Mouse (Mus musculus) Patski (cell line): ENCODE measurements around the gene Mslnl. TPM values are rescaled to one million over a fixed set of nuclear protein-coding genes. Genes with fewer than 3 reads are reported as not detected.
"Not testable (repeated sequence)": the region's sequence is repeated elsewhere in the genome, so short reads cannot be mapped to it uniquely, and the experiment has no call there.

Experiments
- ATAC-seq: fragments of 100-300 bp; one replicate; pipeline ENCODE4 v1.8.0; 2021
- CTCF ChIA-PET: fragments of 350-600 bp; sonication (Branson Sonifier 250); formaldehyde crosslinking; loops from one replicate; lab custom pipeline; 2022; ENCODE audit warnings: inconsistent platforms; lab: Charles Lee
- POLR2A ChIA-PET: fragments of 350-600 bp; sonication (Branson Sonifier 250); formaldehyde crosslinking; loops from one replicate; lab custom pipeline; 2022; ENCODE audit warnings: antibody characterized with exemption, inconsistent platforms; lab: Charles Lee
- DNase-seq: peaks from one replicate; pipeline ENCODE4 v3.0.0-alpha.2; 2011; ENCODE audit warnings: low read depth, low spot score
- H3K27me3 ChIP-seq: fragments of 371-371 bp; one replicate; pipeline ENCODE4 v1.5.1; 2021
- CTCF ChIP-seq: fragments of 100-300 bp; IDR thresholded peaks from one replicate; pipeline ENCODE4 v1.5.1; 2021
- in situ Hi-C: fragments of 300-500 bp; cut with MboI; formaldehyde crosslinking; loops from 3 replicates; pipeline ENCODE4 v1.11.1; 2018; ENCODE audit warnings: low pct_unique_long_range_greater_than_20kb, mixed read lengths
- polyA plus RNA-seq: library from polyadenylated mRNA; unstranded; gene quantifications from one replicate; pipeline ENCODE4 v1.2.3, GENCODE M21; 2021

Gene Mslnl
- polyA plus RNA-seq, 1 experiment from 2014 or later, result not detected

- TF ChIP-seq CTCF, result no peak
- ChIA-PET CTCF (no interaction called here), POLR2A (no interaction called here)
- H3K27me3 ChIP-seq, result no peaks in the 10 kb centered on the region
- ATAC-seq, result no peak
- no peak for DNase-seq
- in situ Hi-C loops, result no loop called here
Measured at GRCm38 (mm10) chr17:25738861-25739260, 3.0 kb downstream of the Mslnl start.

GRCm38 (mm10) chr17:25741471-25741870 is 5.6 kb downstream of the Mslnl start:
- H3K27me3 ChIP-seq, in situ Hi-C loops, ATAC-seq, DNase-seq: not testable (repeated sequence)
- ChIA-PET POLR2A (interaction anchor here (0.6 kb wide), 1 partner anchor 11 kb away, joined by 3 read pairs; no protein-coding TSS in a partner anchor), CTCF (interaction anchor here (1.1 kb wide), 1 partner anchor 9 kb away, joined by 3 read pairs; no protein-coding TSS in a partner anchor)

DNA sequence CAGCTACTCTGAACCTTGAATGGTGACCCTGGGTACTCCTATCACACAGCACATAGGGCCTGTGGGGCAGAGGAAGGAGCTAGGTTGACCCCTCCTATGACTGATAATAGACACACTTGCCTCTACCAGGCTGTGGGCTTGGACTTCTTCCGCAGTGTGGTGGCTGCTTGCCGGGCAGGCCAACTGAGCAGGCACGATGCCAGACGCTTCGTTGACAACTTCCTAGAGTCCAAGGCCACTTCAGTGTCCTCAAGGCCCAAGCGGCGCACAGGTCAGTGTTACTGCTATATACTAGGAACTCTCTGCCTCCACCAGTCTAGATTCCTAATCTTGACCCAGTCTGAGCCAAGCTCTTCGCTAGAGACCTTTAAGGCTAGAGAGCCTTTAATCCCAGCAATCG is 8.0 kb downstream of the Mslnl start:
- in situ Hi-C loops, result no loop called here
- H3K27me3 ChIP-seq, result no peaks in the 10 kb centered on the region
- DNase-seq (no peak), ATAC-seq (no peak)
- ChIA-PET CTCF (no interaction called here), POLR2A (no interaction called here)
- TF ChIP-seq CTCF, result no peak

GRCm38 (mm10) chr17:25744311-25744710 is 8.5 kb downstream of the Mslnl start:
- in situ Hi-C loops, result no loop called here
- no peaks in the 10 kb centered on the region for H3K27me3 ChIP-seq
- DNase-seq (no peak), ATAC-seq (no peak)
- CTCF ChIA-PET, result no interaction called here
- TF ChIP-seq CTCF, result no peak
- POLR2A ChIA-PET, result no interaction called here

GRCm38 (mm10) chr17:25748238-25748637 is 12.4 kb downstream of the Mslnl start:
- H3K27me3 ChIP-seq, result no peaks in the 10 kb centered on the region
- DNase-seq (no peak), ATAC-seq (no peak)
- ChIA-PET POLR2A (no interaction called here), CTCF (no interaction called here)
- in situ Hi-C loops, result no loop called here
- TF ChIP-seq CTCF, result no peak

GRCm38 (mm10) chr17:25749314-25749713 is 13.5 kb downstream of the Mslnl start:
- no peaks in the 10 kb centered on the region for H3K27me3 ChIP-seq
- TF ChIP-seq CTCF, result no peak
- in situ Hi-C loops, result no loop called here
- ATAC-seq (no peak), DNase-seq (no peak)
- ChIA-PET CTCF (no interaction called here), POLR2A (no interaction called here)

GRCm38 (mm10) chr17:25751446-25751845 is 15.6 kb downstream of the Mslnl start:
- peak; percentile 60 for DNase-seq
- H3K27me3 ChIP-seq, result no peaks in the 10 kb centered on the region
- ChIA-PET POLR2A (no interaction called here), CTCF (no interaction called here)
- in situ Hi-C loops, result no loop called here
- no peak for ATAC-seq
- no peak for TF ChIP-seq CTCF

GRCm38 (mm10) chr17:25754241-25754640 is 18.4 kb downstream of the Mslnl start, which contains the start of gene Msln:
Gene Msln (minus strand): TSS chr17:25754378.
- DNase-seq, result no peak
- ChIA-PET POLR2A (no interaction called here), CTCF (no interaction called here)
- in situ Hi-C loops, result no loop called here
- ATAC-seq, result no peak
- H3K27me3 ChIP-seq, result no peaks in the 10 kb centered on the region
- TF ChIP-seq CTCF, result no peak

- POLR2A ChIA-PET, result no interaction called here
- DNase-seq (no peak), ATAC-seq (no peak)
- H3K27me3 ChIP-seq, result no peaks in the 10 kb centered on the region
- no peak for TF ChIP-seq CTCF
- in situ Hi-C loops, result no loop called here
- CTCF ChIA-PET, result no interaction called here
Measured at GRCm38 (mm10) chr17:25755086-25755485, 19.2 kb downstream of the Mslnl start.

DNA sequence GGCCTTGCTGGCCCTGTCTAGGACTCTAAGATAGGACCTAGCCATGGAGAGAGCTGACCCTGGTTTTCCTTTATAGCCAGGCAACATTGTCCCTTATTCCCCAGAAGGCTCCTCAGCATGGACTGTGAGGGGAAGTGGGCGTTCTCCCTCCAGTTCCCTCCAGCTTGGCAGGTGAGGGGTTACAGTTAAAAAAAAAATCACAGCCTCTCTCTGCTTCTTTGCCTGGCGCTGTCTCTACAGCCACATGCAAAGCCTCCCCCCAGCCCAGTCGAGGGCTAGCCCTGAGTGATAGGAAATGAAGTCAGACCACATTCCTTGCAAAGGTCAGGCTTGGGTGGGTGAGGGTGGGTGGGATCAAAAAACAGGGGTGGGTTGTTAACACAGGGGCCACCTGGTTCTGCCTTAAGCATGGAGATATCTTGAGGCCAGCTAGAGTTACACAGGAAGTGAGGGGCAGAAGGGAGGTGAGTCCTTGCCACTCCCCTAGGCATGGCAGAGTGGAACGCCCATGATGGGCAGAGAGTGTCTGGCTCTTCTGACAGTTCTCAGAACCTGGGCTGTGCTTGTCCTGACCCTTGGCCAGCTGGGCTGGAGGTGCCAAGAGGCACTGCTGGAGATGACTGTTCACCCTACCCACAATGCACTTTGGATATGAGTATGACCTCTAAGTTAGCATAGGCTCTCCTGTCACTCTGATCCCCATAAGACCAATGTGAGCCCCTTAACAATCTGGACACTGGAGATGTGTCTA is 20.0 kb downstream of the Mslnl start:
- no peak for TF ChIP-seq CTCF
- POLR2A ChIA-PET, result no interaction called here
- ATAC-seq (no peak), DNase-seq (no peak)
- CTCF ChIA-PET, result no interaction called here
- in situ Hi-C loops, result no loop called here
- no peaks in the 10 kb centered on the region for H3K27me3 ChIP-seq

- peak; percentile 29 for ATAC-seq
- in situ Hi-C loops, result no loop called here
- ChIA-PET CTCF (no interaction called here), POLR2A (no interaction called here)
- no peaks in the 10 kb centered on the region for H3K27me3 ChIP-seq
- no peak for DNase-seq
- no peak for TF ChIP-seq CTCF
Measured at GRCm38 (mm10) chr17:25756378-25757242, 20.8 kb downstream of the Mslnl start.
